ENCODE assay signal across 7 mouse cellular contexts in the genomic region with DNA sequence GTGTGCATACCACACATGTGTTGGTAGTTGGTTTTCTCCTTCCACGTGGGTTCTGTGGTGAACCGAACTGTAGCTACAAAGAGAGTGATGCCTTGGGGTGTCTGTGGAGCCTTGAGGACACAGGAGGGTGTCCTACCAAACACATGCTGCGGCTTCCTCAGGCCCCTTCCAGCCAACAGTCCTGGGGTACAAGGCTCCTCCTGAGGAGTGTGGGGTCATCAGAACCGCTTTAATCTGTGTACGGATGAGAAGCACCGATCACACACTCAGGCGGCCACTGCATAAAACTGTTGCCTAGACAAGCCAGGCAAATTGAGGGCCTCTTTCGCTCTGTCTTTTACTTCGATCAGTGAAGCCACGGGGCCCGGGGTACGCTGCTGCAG. TPM values are rescaled to one million over a fixed set of nuclear protein-coding genes. Genes with fewer than 3 reads are reported as not detected.
DNase-seq lines count a peak whose midpoint lies in the region; ATAC-seq and TF ChIP-seq lines count a peak whose summit lies in the region.

No protein-coding gene starts in this region.

- H3K9ac ChIP-seq in forebrain, embryonic 11.5 days (ENCODE audit: low read length) = peak overlapping the region; percentile 66
- H3K9ac ChIP-seq in hindbrain, embryonic 16.5 days (ENCODE audit: low read depth, low read length) = peak overlapping the region; percentile 56
- peak overlapping the region; percentile 67 for H3K9ac ChIP-seq in limb, embryonic 12.5 days (replicated peaks)
- peak overlapping the region; percentile 47 for H3K9ac ChIP-seq in midbrain, embryonic 15.5 days

- 27% methylated on average over 12 of the region's 12 CpGs for WGBS in forebrain, embryonic 11.5 days
- WGBS in hindbrain, embryonic 16.5 days = 11% methylated on average over 12 of the region's 12 CpGs
- WGBS in limb, embryonic 12.5 days = 28% methylated on average over 12 of the region's 12 CpGs
- WGBS in midbrain, embryonic 15.5 days = 15% methylated on average over 12 of the region's 12 CpGs

- peak overlapping the region; percentile 85 for H3K27ac ChIP-seq in bone marrow macrophage, adult 2 months (ENCODE audit: insufficient read depth, low read depth, low read length)
- H3K27ac ChIP-seq in forebrain, embryonic 11.5 days (ENCODE audit: low read depth, low read length) = peak overlapping the region; percentile 75
- H3K27ac ChIP-seq in hindbrain, embryonic 16.5 days (ENCODE audit: low read depth, low read length) = peak overlapping the region; percentile 87
- peak overlapping the region; percentile 89 for H3K27ac ChIP-seq in limb, embryonic 12.5 days
- peak overlapping the region; percentile 93 for H3K27ac ChIP-seq in midbrain, embryonic 15.5 days

- H3K27me3 ChIP-seq in G1E (ENCODE audit: insufficient read depth, low read length) = no peaks in the 10 kb centered on the region
- H3K27me3 ChIP-seq in forebrain, embryonic 11.5 days (ENCODE audit: control insufficient read depth, insufficient read depth, low read length) = no peaks in the 10 kb centered on the region
- no peaks in the 10 kb centered on the region for H3K27me3 ChIP-seq in hindbrain, embryonic 16.5 days (replicated peaks; ENCODE audit: control insufficient read depth, insufficient read depth, low read length)
- H3K27me3 ChIP-seq in limb, embryonic 12.5 days = no peaks in the 10 kb centered on the region
- no peaks in the 10 kb centered on the region for H3K27me3 ChIP-seq in midbrain, embryonic 15.5 days (replicated peaks)

- no peak for TF ChIP-seq CTCF in G1E (IDR thresholded peaks at IDR 0.05; ENCODE audit: low read depth, low read length)
- TF ChIP-seq CTCF in bone marrow macrophage, adult 2 months (IDR thresholded peaks at IDR 0.05; ENCODE audit: low read depth, low read length) = no peak

- peaks cover 36% of the 10 kb centered on the region for H3K4me1 ChIP-seq in G1E (ENCODE audit: insufficient read depth, low read depth, low read length)
- peaks cover 22% of the 10 kb centered on the region for H3K4me1 ChIP-seq in bone marrow macrophage, adult 2 months (ENCODE audit: control insufficient read depth, insufficient read depth, low read length)
- H3K4me1 ChIP-seq in forebrain, embryonic 11.5 days (replicated peaks; ENCODE audit: control insufficient read depth, insufficient read depth, low read length) = peaks cover 20% of the 10 kb centered on the region
- H3K4me1 ChIP-seq in hindbrain, embryonic 16.5 days (ENCODE audit: control insufficient read depth, insufficient read depth, low read depth, low read length) = peaks cover 27% of the 10 kb centered on the region
- H3K4me1 ChIP-seq in limb, embryonic 12.5 days (replicated peaks) = peaks cover 36% of the 10 kb centered on the region
- peaks cover 35% of the 10 kb centered on the region for H3K4me1 ChIP-seq in midbrain, embryonic 15.5 days

- peak; percentile 16 for DNase-seq in G1E (ENCODE audit: low spot score)
- DNase-seq in forebrain, embryonic 11.5 days (ENCODE audit: low spot score) = peak; percentile 64
- DNase-seq in testis, postnatal 10 days (ENCODE audit: low spot score) = peak; percentile 55

- H3K36me3 ChIP-seq in G1E (replicated peaks) = peaks cover 18% of the 10 kb centered on the region
- H3K36me3 ChIP-seq in forebrain, embryonic 11.5 days (ENCODE audit: control insufficient read depth, insufficient read depth, low read length) = no peaks in the 10 kb centered on the region
- no peaks in the 10 kb centered on the region for H3K36me3 ChIP-seq in hindbrain, embryonic 16.5 days (ENCODE audit: control insufficient read depth, insufficient read depth, low read length)
- H3K36me3 ChIP-seq in limb, embryonic 12.5 days = peaks cover 6% of the 10 kb centered on the region; the same call in 1 of the 2 replicates
- no peaks in the 10 kb centered on the region for H3K36me3 ChIP-seq in midbrain, embryonic 15.5 days (replicated peaks)

- no peaks in the 10 kb centered on the region for H3K9me3 ChIP-seq in G1E (replicated peaks)
- H3K9me3 ChIP-seq in forebrain, embryonic 11.5 days (ENCODE audit: control insufficient read depth, low read length) = no peaks in the 10 kb centered on the region
- H3K9me3 ChIP-seq in hindbrain, embryonic 16.5 days (ENCODE audit: control insufficient read depth, low read length) = no peaks in the 10 kb centered on the region
- H3K9me3 ChIP-seq in limb, embryonic 12.5 days = no peaks in the 10 kb centered on the region
- no peaks in the 10 kb centered on the region for H3K9me3 ChIP-seq in midbrain, embryonic 15.5 days

- peak overlapping the region; percentile 59 for H3K4me2 ChIP-seq in forebrain, embryonic 11.5 days (ENCODE audit: low read depth, low read length, severe bottlenecking)
- H3K4me2 ChIP-seq in hindbrain, embryonic 16.5 days (ENCODE audit: low read length) = peak overlapping the region; percentile 58
- H3K4me2 ChIP-seq in limb, embryonic 12.5 days = peak overlapping the region; percentile 63
- H3K4me2 ChIP-seq in midbrain, embryonic 15.5 days = peak overlapping the region; percentile 54

- ATAC-seq in G1E (ENCODE audit: extremely low read depth, insufficient number of reproducible peaks, low FRiP score, poor library complexity, severe bottlenecking) = no peak
- ATAC-seq in forebrain, embryonic 11.5 days (replicated peaks; ENCODE audit: low FRiP score) = no peak
- ATAC-seq in hindbrain, embryonic 16.5 days = peak; percentile 9
- no peak for ATAC-seq in limb, embryonic 12.5 days (ENCODE audit: insufficient number of reproducible peaks, insufficient read depth, low FRiP score, low TSS enrichment, low read depth)
- peak; percentile 3 for ATAC-seq in midbrain, embryonic 15.5 days (replicated peaks)

- no peak for TF ChIP-seq POLR2A in bone marrow macrophage, adult 2 months (IDR thresholded peaks at IDR 0.05; ENCODE audit: borderline replicate concordance, low read depth, low read length)

- H3K4me3 ChIP-seq in G1E (ENCODE audit: low read depth, low read length) = peak overlapping the region; percentile 71
- peak overlapping the region; percentile 82 for H3K4me3 ChIP-seq in bone marrow macrophage, adult 2 months (ENCODE audit: insufficient read depth, low read length)
- H3K4me3 ChIP-seq in forebrain, embryonic 11.5 days (ENCODE audit: low read depth, low read length) = peak overlapping the region; percentile 80
- H3K4me3 ChIP-seq in hindbrain, embryonic 16.5 days (ENCODE audit: low read length) = peak overlapping the region; percentile 36
- peak overlapping the region; percentile 78 for H3K4me3 ChIP-seq in limb, embryonic 12.5 days (replicated peaks)
- H3K4me3 ChIP-seq in midbrain, embryonic 15.5 days = peak overlapping the region; percentile 78

RNA-seq across cellular contexts. Expression of a gene that starts 0.9 kb away (rescaled TPM):
- total RNA-seq in G1E (2014; fragmentation: Nextera tagmentation) (30.4 and 34.8 TPM in 2 replicates), G1E (2017) (25.1 and 29.0 TPM in 2 replicates)
- 6.2 and 8.5 TPM in 2 replicates for polyA plus RNA-seq in G1E (2012)
- 14.3 and 18.6 TPM in 2 replicates for polyA plus RNA-seq in bone marrow macrophage, adult 2 months (2012; ENCODE audit: insufficient read depth, insufficient read length, missing spikeins)
- polyA plus RNA-seq in forebrain, embryonic 11.5 days (2014; fragmentation: Nextera tagmentation; extraction: Ambion mirVana) = 29.8 and 31.1 TPM in 2 replicates
- 33.0 and 35.1 TPM in 2 replicates for polyA plus RNA-seq in hindbrain, embryonic 16.5 days (2015; fragmentation: Nextera tagmentation; extraction: Ambion mirVana)
- 35.4 and 39.3 TPM in 2 replicates for polyA plus RNA-seq in limb, embryonic 12.5 days (2016; fragmentation: Nextera tagmentation; extraction: Ambion mirVana)
- polyA plus RNA-seq in midbrain, embryonic 15.5 days (2015; fragmentation: Nextera tagmentation; extraction: Ambion mirVana) = 21.0 and 21.6 TPM in 2 replicates

RNA-seq across cellular contexts. Expression of a gene that starts 43.7 kb away (rescaled TPM):
- total RNA-seq in G1E (2014; fragmentation: Nextera tagmentation) (180 and 181 TPM in 2 replicates), G1E (2017) (693 and 773 TPM in 2 replicates)
- 528 and 713 TPM in 2 replicates for polyA plus RNA-seq in G1E (2012)
- 132 and 146 TPM in 2 replicates for polyA plus RNA-seq in bone marrow macrophage, adult 2 months (2012; ENCODE audit: insufficient read depth, insufficient read length, missing spikeins)
- polyA plus RNA-seq in forebrain, embryonic 11.5 days (2014; fragmentation: Nextera tagmentation; extraction: Ambion mirVana) = 225 and 246 TPM in 2 replicates
- 431 and 478 TPM in 2 replicates for polyA plus RNA-seq in hindbrain, embryonic 16.5 days (2015; fragmentation: Nextera tagmentation; extraction: Ambion mirVana)
- polyA plus RNA-seq in limb, embryonic 12.5 days (2016; fragmentation: Nextera tagmentation; extraction: Ambion mirVana) = 241 and 250 TPM in 2 replicates
- polyA plus RNA-seq in midbrain, embryonic 15.5 days (2015; fragmentation: Nextera tagmentation; extraction: Ambion mirVana) = 426 and 433 TPM in 2 replicates

RNA-seq across cellular contexts. Expression of a gene that starts 43.8 kb away (rescaled TPM):
- total RNA-seq in G1E (2014; fragmentation: Nextera tagmentation) (13.0 and 21.2 TPM in 2 replicates), G1E (2017) (18.4 and 20.6 TPM in 2 replicates)
- 51.0 and 59.3 TPM in 2 replicates for polyA plus RNA-seq in G1E (2012)
- 11.3 and 13.8 TPM in 2 replicates for polyA plus RNA-seq in bone marrow macrophage, adult 2 months (2012; ENCODE audit: insufficient read depth, insufficient read length, missing spikeins)
- polyA plus RNA-seq in forebrain, embryonic 11.5 days (2014; fragmentation: Nextera tagmentation; extraction: Ambion mirVana) = 48.9 and 49.3 TPM in 2 replicates
- 38.1 and 41.2 TPM in 2 replicates for polyA plus RNA-seq in hindbrain, embryonic 16.5 days (2015; fragmentation: Nextera tagmentation; extraction: Ambion mirVana)
- polyA plus RNA-seq in limb, embryonic 12.5 days (2016; fragmentation: Nextera tagmentation; extraction: Ambion mirVana) = 42.0 and 43.6 TPM in 2 replicates
- polyA plus RNA-seq in midbrain, embryonic 15.5 days (2015; fragmentation: Nextera tagmentation; extraction: Ambion mirVana) = 42.2 and 45.3 TPM in 2 replicates

Comparison
In these comparisons a context has a peak if more than half of its experiments do, and no peak if none do; other contexts are left out.
1. ATAC-seq: peak in hindbrain, embryonic 16.5 days (single experiment) and midbrain, embryonic 15.5 days (single experiment); none in G1E (single experiment), forebrain, embryonic 11.5 days (single experiment) and limb, embryonic 12.5 days (single experiment).
2. Peak in every context shown above with its lines, with median percentiles within 50 percentile points of each other: DNase-seq, H3K4me3 ChIP-seq, H3K27ac ChIP-seq, H3K4me2 ChIP-seq and H3K9ac ChIP-seq.